Mouse (Mus musculus) liver, embryonic 14.5 days (tissue): ENCODE results near the gene Vwc2. TPM values are rescaled to one million over a fixed set of nuclear protein-coding genes. Genes with fewer than 3 reads are reported as not detected.
A peak's percentile ranks its signal among the peaks of the same experiment; 100 is the strongest.

ENCODE experiments used
- ATAC-seq: fragments of 200-750 bp; cut with Nextera tagmentation; 2 replicates; pipeline ENCODE4 v1.8.0; 2017; ENCODE audit warnings: moderate number of reproducible peaks, mild to moderate bottlenecking, moderate library complexity; ENCODE audit not compliant: insufficient read depth
- DNase-seq, 3 experiments: peaks; one replicate each; pipeline ENCODE4 v3.0.0-alpha.2; 2012 to 2013; ENCODE audit warnings: low read depth in 3 of 3, low spot score in 3 of 3
- H3K27ac ChIP-seq: fragments of 300-500 bp; sonication (generic); 2 replicates; pipeline ENCODE4 v1.5.1; 2014; ENCODE audit warnings: moderate library complexity, mild to moderate bottlenecking, control low read depth, inconsistent platforms
- H3K27me3 ChIP-seq: fragments of 300-500 bp; sonication (generic); 2 replicates; pipeline ENCODE4 v1.6.1; 2014; ENCODE audit warnings: mild to moderate bottlenecking, low read length, moderate library complexity; ENCODE audit not compliant: control insufficient read depth, insufficient read depth
- H3K36me3 ChIP-seq: fragments of 300-500 bp; sonication (generic); replicated peaks from 2 replicates; pipeline ENCODE4 v1.6.1; 2014; ENCODE audit warnings: low read depth; ENCODE audit not compliant: control insufficient read depth, insufficient read depth
- H3K4me1 ChIP-seq, 2 experiments: fragments of 200-500 bp in 1 of 2; fragments of 300-500 bp in 1 of 2; sonication (generic) in 1 of 2; replicated peaks; 2 replicates each; pipeline ENCODE4 v1.6.1; 2012 to 2014; ENCODE audit warnings: antibody characterized with exemption in 1 of 2, inconsistent platforms in 1 of 2, low read length in 1 of 2; ENCODE audit not compliant: control insufficient read depth in 2 of 2, insufficient read depth in 2 of 2
- H3K4me2 ChIP-seq: fragments of 300-500 bp; sonication (generic); 2 replicates; pipeline ENCODE4 v1.6.1; 2014; ENCODE audit warnings: low read depth, mild to moderate bottlenecking, control low read depth, moderate library complexity
- H3K4me3 ChIP-seq, 2 experiments: fragments of 200-500 bp in 1 of 2; fragments of 300-500 bp in 1 of 2; sonication (generic) in 1 of 2; 2 replicates each; pipeline ENCODE4 v1.5.1; 2012 to 2014; ENCODE audit warnings: low read depth in 2 of 2, low read length in 2 of 2, mild to moderate bottlenecking in 2 of 2, control low read depth in 1 of 2, inconsistent platforms in 1 of 2, moderate library complexity in 1 of 2; ENCODE audit not compliant: insufficient read depth in 1 of 2
- H3K9ac ChIP-seq: fragments of 300-500 bp; sonication (generic); replicated peaks from 2 replicates; pipeline ENCODE4 v1.6.1; 2014; ENCODE audit warnings: mild to moderate bottlenecking, control low read depth, moderate library complexity
- H3K9me3 ChIP-seq: fragments of 300-500 bp; sonication (generic); 2 replicates; pipeline ENCODE4 v1.6.1; 2016; ENCODE audit warnings: low read length, mixed read lengths; ENCODE audit not compliant: control insufficient read depth
- CTCF ChIP-seq: IDR thresholded peaks from 2 replicates; pipeline ENCODE4 v1.5.1; 2016; ENCODE audit warnings: antibody characterized with exemption, low read depth, control low read depth
- EP300 ChIP-seq: IDR thresholded peaks from 2 replicates; pipeline ENCODE4 v1.6.1; 2016; ENCODE audit warnings: antibody characterized with exemption, low read depth
- WGBS: fragments of 180-500 bp; shearing (Covaris S2); extraction: QIAGEN DNeasy Blood & Tissue Kit; methylation state at CpG from one replicate; pipeline ENCODE4 v1.1.7; 2014; ENCODE audit not compliant: insufficient replicate concordance; 5-methylcytosine and 5-hydroxymethylcytosine counted together
- polyA plus RNA-seq, 2 experiments: library from polyadenylated mRNA; depleted of rRNA in 1 of 2; stranded (reverse) in 1 of 2; unstranded in 1 of 2; fragments of >200 nt; fragmentation: Nextera tagmentation in 1 of 2; extraction: Ambion mirVana in 1 of 2; gene quantifications; 2 replicates each; pipeline versions ENCODE4 v1.2.1 to v1.2.3; 2012 to 2014

Gene Vwc2
- polyA plus RNA-seq, 2 experiments = 0.03 TPM; not detected in 1

- TF ChIP-seq CTCF (no peak), EP300 (no peak)
- peaks cover 37% of the 10 kb centered on the region for H3K27me3 ChIP-seq
- H3K4me1 ChIP-seq = no peaks in the 10 kb centered on the region
- 1% methylated on average over 83 of the region's 93 CpGs for WGBS
- no peak overlapping the region for H3K27ac ChIP-seq
- ATAC-seq (no peak), DNase-seq (no peak)
- no peaks in the 10 kb centered on the region for H3K36me3 ChIP-seq
- no peak overlapping the region for H3K4me3 ChIP-seq
- H3K9ac ChIP-seq = no peak overlapping the region
- no peak overlapping the region for H3K4me2 ChIP-seq
- no peaks in the 10 kb centered on the region for H3K9me3 ChIP-seq
Observed at GRCm38 (mm10) chr11:11115648-11116590, 1.9 kb downstream of the Vwc2 start.

GRCm38 (mm10) chr11:11116736-11117135, 2.7 kb downstream of the Vwc2 start:
- DNase-seq (no peak), ATAC-seq (no peak)
- Histone ChIP-seq H3K9me3 (no peaks in the 10 kb centered on the region), H3K27me3 (peaks cover 37% of the 10 kb centered on the region), H3K4me1 (no peaks in the 10 kb centered on the region), H3K36me3 (no peaks in the 10 kb centered on the region), H3K4me3 (no peak overlapping the region), H3K27ac (no peak overlapping the region), H3K4me2 (no peak overlapping the region), H3K9ac (no peak overlapping the region)
- 2% methylated on average over 3 of the region's 3 CpGs for WGBS
- TF ChIP-seq CTCF = no peak
- no peak for TF ChIP-seq EP300

- TF ChIP-seq CTCF (no peak), EP300 (no peak)
- 47% methylated on average over 4 of the region's 4 CpGs for WGBS
- ATAC-seq = no peak
- H3K27me3 ChIP-seq = no peaks in the 10 kb centered on the region
- H3K4me2 ChIP-seq = no peak overlapping the region
- no peaks in the 10 kb centered on the region for H3K9me3 ChIP-seq
- H3K9ac ChIP-seq = no peak overlapping the region
- no peak for DNase-seq
- no peaks in the 10 kb centered on the region for H3K4me1 ChIP-seq
- H3K27ac ChIP-seq = no peak overlapping the region
- H3K4me3 ChIP-seq = no peak overlapping the region
- no peaks in the 10 kb centered on the region for H3K36me3 ChIP-seq
Observed at GRCm38 (mm10) chr11:11122866-11123265, 8.8 kb downstream of the Vwc2 start.

- H3K9ac ChIP-seq = no peak overlapping the region
- H3K9me3 ChIP-seq = no peaks in the 10 kb centered on the region
- no peaks in the 10 kb centered on the region for H3K4me1 ChIP-seq
- 52% methylated on average over 14 of the region's 14 CpGs for WGBS
- ATAC-seq (no peak), DNase-seq (no peak)
- no peaks in the 10 kb centered on the region for H3K36me3 ChIP-seq
- no peaks in the 10 kb centered on the region for H3K27me3 ChIP-seq
- H3K27ac ChIP-seq = no peak overlapping the region
- H3K4me2 ChIP-seq = no peak overlapping the region
- TF ChIP-seq CTCF (peak; percentile 41), EP300 (no peak)
- no peak overlapping the region for H3K4me3 ChIP-seq
Observed at GRCm38 (mm10) chr11:11131414-11132077, 17.5 kb downstream of the Vwc2 start.

- Histone ChIP-seq H3K27me3 (no peaks in the 10 kb centered on the region), H3K36me3 (no peaks in the 10 kb centered on the region), H3K4me3 (no peak overlapping the region), H3K4me2 (no peak overlapping the region), H3K9me3 (no peaks in the 10 kb centered on the region), H3K9ac (no peak overlapping the region), H3K4me1 (no peaks in the 10 kb centered on the region), H3K27ac (no peak overlapping the region)
- TF ChIP-seq EP300 (no peak), CTCF (no peak)
- DNase-seq (no peak), ATAC-seq (no peak)
Observed at GRCm38 (mm10) chr11:11140622-11141021, 26.6 kb downstream of the Vwc2 start.
